Mouse (Mus musculus) intestine, postnatal 0 days (tissue): ENCODE results near the gene Ppt2. TPM values are rescaled to one million over a fixed set of nuclear protein-coding genes. Genes with fewer than 3 reads are reported as not detected.

Source experiments
- ATAC-seq: fragments of 200-750 bp; cut with Nextera tagmentation; 2 replicates; pipeline ENCODE4 v1.8.0; 2017; ENCODE audit warnings: mild to moderate bottlenecking, moderate TSS enrichment, moderate library complexity
- H3K27ac ChIP-seq: fragments of 300-500 bp; sonication (generic); 2 replicates; pipeline ENCODE4 v1.5.1; 2014; ENCODE audit warnings: mild to moderate bottlenecking, low read depth, low read length, moderate library complexity
- H3K27me3 ChIP-seq: fragments of 300-500 bp; sonication (generic); replicated peaks from 2 replicates; pipeline ENCODE4 v1.6.1; 2014; ENCODE audit warnings: low read length, mixed read lengths; ENCODE audit not compliant: control insufficient read depth, insufficient read depth
- H3K36me3 ChIP-seq: fragments of 300-500 bp; sonication (generic); 2 replicates; pipeline ENCODE4 v1.6.1; 2014; ENCODE audit warnings: mild to moderate bottlenecking, moderate library complexity; ENCODE audit not compliant: control insufficient read depth, insufficient read depth
- H3K4me1 ChIP-seq: fragments of 300-500 bp; sonication (generic); replicated peaks from 2 replicates; pipeline ENCODE4 v1.6.1; 2014; ENCODE audit warnings: antibody characterized with exemption, low read length, mixed read lengths; ENCODE audit not compliant: control insufficient read depth, insufficient read depth
- H3K4me2 ChIP-seq: fragments of 300-500 bp; sonication (generic); replicated peaks from 2 replicates; pipeline ENCODE4 v1.6.1; 2014; ENCODE audit warnings: low read depth, mild to moderate bottlenecking, moderate library complexity
- H3K4me3 ChIP-seq: fragments of 300-500 bp; sonication (generic); 2 replicates; pipeline ENCODE4 v1.5.1; 2014; ENCODE audit warnings: low read depth, low read length
- H3K9ac ChIP-seq: fragments of 300-500 bp; sonication (generic); 2 replicates; pipeline ENCODE4 v1.6.1; 2014; ENCODE audit warnings: mild to moderate bottlenecking, low read depth, low read length
- H3K9me3 ChIP-seq: fragments of 300-500 bp; sonication (generic); 2 replicates; pipeline ENCODE4 v1.6.1; 2016; ENCODE audit warnings: mixed run types; ENCODE audit not compliant: control insufficient read depth
- CTCF ChIP-seq: sonication (generic); IDR thresholded peaks from 2 replicates; pipeline ENCODE4 v1.5.1; 2016; ENCODE audit warnings: low read depth, mild to moderate bottlenecking, control low read depth, antibody characterized with exemption, moderate library complexity
- WGBS: fragments of 180-500 bp; shearing (Covaris S2); extraction: QIAGEN DNeasy Blood & Tissue Kit; methylation state at CpG from one replicate; pipeline ENCODE4 v1.1.7; 2014; 5-methylcytosine and 5-hydroxymethylcytosine counted together
- polyA plus RNA-seq: library from polyadenylated mRNA; unstranded; fragments of >200 nt; fragmentation: Nextera tagmentation; extraction: Ambion mirVana; gene quantifications from 2 replicates; pipeline ENCODE4 v1.2.1, GENCODE M21; 2015

Gene Ppt2
- polyA plus RNA-seq, 1 experiment from 2014 or later = 17.2 TPM

- Histone ChIP-seq H3K9ac (no peak overlapping the region), H3K4me2 (no peak overlapping the region), H3K36me3 (no peaks in the 10 kb centered on the region), H3K4me3 (no peak overlapping the region), H3K9me3 (no peaks in the 10 kb centered on the region), H3K27ac (no peak overlapping the region), H3K4me1 (peaks cover 5% of the 10 kb centered on the region), H3K27me3 (peaks cover 7% of the 10 kb centered on the region; the same call in 1 of the 2 replicates)
- no peak for ATAC-seq
- WGBS = 87% methylated on average over 8 of the region's 8 CpGs
- TF ChIP-seq CTCF = no peak
Measured at GRCm38 (mm10) chr17:34662978-34663377, 34.7 kb upstream of the Ppt2 start.

DNA sequence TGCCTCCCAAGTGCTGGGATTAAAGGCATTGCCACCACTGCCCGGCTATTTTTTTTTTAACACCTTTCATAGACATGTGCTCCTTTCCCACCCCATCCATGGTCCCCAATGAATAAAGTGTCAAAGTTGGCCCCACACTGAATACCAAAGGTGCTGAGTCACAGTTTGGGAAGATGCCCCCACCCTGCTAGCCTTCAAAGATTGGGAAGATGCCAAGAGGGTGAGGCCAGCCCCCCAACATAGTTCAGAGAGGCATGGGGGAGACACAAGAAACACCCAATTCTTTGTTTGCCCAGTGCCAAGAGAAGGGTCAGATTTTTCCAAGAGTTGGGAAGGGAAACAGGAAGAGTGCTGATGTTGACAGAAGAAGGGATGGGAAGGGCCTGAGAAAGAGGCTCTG is 34.2 kb upstream of the Ppt2 start:
- ATAC-seq = no peak
- WGBS = 93% methylated on average over 1 of the region's 1 CpGs
- peaks cover 7% of the 10 kb centered on the region; the same call in 1 of the 2 replicates for H3K27me3 ChIP-seq
- no peak overlapping the region for H3K27ac ChIP-seq
- no peak overlapping the region for H3K4me3 ChIP-seq
- no peaks in the 10 kb centered on the region for H3K36me3 ChIP-seq
- no peak overlapping the region for H3K9ac ChIP-seq
- no peak overlapping the region for H3K4me2 ChIP-seq
- TF ChIP-seq CTCF = no peak
- H3K4me1 ChIP-seq = peaks cover 5% of the 10 kb centered on the region
- H3K9me3 ChIP-seq = no peaks in the 10 kb centered on the region

- Histone ChIP-seq H3K9me3 (no peaks in the 10 kb centered on the region), H3K27me3 (peaks cover 7% of the 10 kb centered on the region; the same call in 1 of the 2 replicates), H3K4me1 (peaks cover 9% of the 10 kb centered on the region), H3K36me3 (no peaks in the 10 kb centered on the region), H3K9ac (peak overlapping the region; percentile 23), H3K4me3 (peak overlapping the region; percentile 18), H3K4me2 (peak overlapping the region; percentile 50), H3K27ac (peak overlapping the region; percentile 8; the same call in 1 of the 2 replicates)
- 4% methylated on average over 19 of the region's 19 CpGs for WGBS
- TF ChIP-seq CTCF = no peak
- no peak for ATAC-seq
Measured at GRCm38 (mm10) chr17:34661121-34661591, 32.8 kb upstream of the Ppt2 start.

GRCm38 (mm10) chr17:34660259-34660820 is 32.0 kb upstream of the Ppt2 start:
- H3K4me2 ChIP-seq = peak overlapping the region; percentile 50
- H3K9me3 ChIP-seq = no peaks in the 10 kb centered on the region
- H3K9ac ChIP-seq = no peak overlapping the region
- no peak for ATAC-seq
- peaks cover 12% of the 10 kb centered on the region for H3K4me1 ChIP-seq
- peak overlapping the region; percentile 18 for H3K4me3 ChIP-seq
- WGBS = 29% methylated on average over 10 of the region's 11 CpGs
- no peak overlapping the region for H3K27ac ChIP-seq
- H3K36me3 ChIP-seq = no peaks in the 10 kb centered on the region
- no peak for TF ChIP-seq CTCF
- H3K27me3 ChIP-seq = peaks cover 7% of the 10 kb centered on the region; the same call in 1 of the 2 replicates

- H3K4me2 ChIP-seq = peak overlapping the region; percentile 50; the same call in 1 of the 2 replicates
- no peak overlapping the region for H3K4me3 ChIP-seq
- TF ChIP-seq CTCF = no peak
- H3K27ac ChIP-seq = no peak overlapping the region
- H3K9me3 ChIP-seq = no peaks in the 10 kb centered on the region
- no peaks in the 10 kb centered on the region for H3K36me3 ChIP-seq
- WGBS = 64% methylated on average over 3 of the region's 3 CpGs
- ATAC-seq = no peak
- no peak overlapping the region for H3K9ac ChIP-seq
- H3K27me3 ChIP-seq = peaks cover 7% of the 10 kb centered on the region; the same call in 1 of the 2 replicates
- peaks cover 12% of the 10 kb centered on the region for H3K4me1 ChIP-seq
Measured at GRCm38 (mm10) chr17:34659897-34660214, 31.5 kb upstream of the Ppt2 start.

DNA sequence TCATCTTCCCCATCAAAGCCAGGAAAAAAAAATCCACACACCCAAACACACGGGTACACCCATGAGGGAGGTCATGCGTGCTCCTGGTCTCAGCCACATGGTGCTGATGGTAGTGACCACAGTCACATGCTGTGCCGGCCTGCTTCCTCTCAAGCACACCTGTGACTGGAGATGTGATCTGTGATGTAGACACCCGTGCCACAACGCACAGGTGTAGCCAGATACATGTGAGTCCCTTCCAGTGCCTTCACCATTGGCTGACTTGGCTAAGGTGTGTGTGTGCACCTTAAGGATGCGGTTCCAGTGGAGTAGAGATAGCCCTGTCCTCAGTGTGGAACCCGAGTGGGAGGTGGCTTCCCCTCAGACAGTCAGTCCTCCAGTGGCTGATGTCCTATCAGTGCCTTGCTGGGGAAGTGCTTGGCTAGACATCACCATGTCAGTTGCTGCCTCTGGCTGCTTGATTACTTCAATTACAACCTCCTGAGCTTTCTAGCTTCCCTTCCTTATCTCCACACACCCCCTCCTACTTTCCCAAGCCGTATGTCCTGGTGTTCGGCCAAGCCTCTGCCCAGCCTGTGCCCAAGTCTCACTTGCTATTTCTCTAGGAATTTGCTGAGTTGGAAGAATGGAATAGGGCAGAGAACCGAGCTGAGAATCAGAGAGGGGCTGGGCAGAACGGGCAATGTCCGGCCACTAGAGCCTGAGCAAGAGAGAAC is 31.0 kb upstream of the Ppt2 start:
- WGBS = 51% methylated on average over 12 of the region's 12 CpGs
- peaks cover 12% of the 10 kb centered on the region for H3K4me1 ChIP-seq
- ATAC-seq = no peak
- peaks cover 7% of the 10 kb centered on the region; the same call in 1 of the 2 replicates for H3K27me3 ChIP-seq
- TF ChIP-seq CTCF = no peak
- H3K27ac ChIP-seq = no peak overlapping the region
- no peak overlapping the region for H3K9ac ChIP-seq
- H3K36me3 ChIP-seq = no peaks in the 10 kb centered on the region
- 0 out of 2 replicates have a peak overlapping the region, but pooled peaks have one; percentile 9 for H3K4me2 ChIP-seq
- H3K4me3 ChIP-seq = no peak overlapping the region
- no peaks in the 10 kb centered on the region for H3K9me3 ChIP-seq
